Mouse (Mus musculus) neural tube, embryonic 14.5 days (tissue): ENCODE results near the gene Amd1. TPM values are rescaled to one million over a fixed set of nuclear protein-coding genes. Genes with fewer than 3 reads are reported as not detected.
A peak's percentile ranks its signal among the peaks of the same experiment; 100 is the strongest.

Experiments
- ATAC-seq: fragments of 200-750 bp; cut with Nextera tagmentation; 2 replicates; pipeline ENCODE4 v1.8.0; 2017; ENCODE audit warnings: low read depth, mild to moderate bottlenecking, moderate TSS enrichment, moderate library complexity
- H3K27ac ChIP-seq: fragments of 300-500 bp; sonication (generic); 2 replicates; pipeline ENCODE4 v1.5.1; 2014; ENCODE audit warnings: low read depth, mild to moderate bottlenecking, control low read depth, low read length, moderate library complexity, mixed read lengths
- H3K27me3 ChIP-seq: fragments of 300-500 bp; sonication (generic); 2 replicates; pipeline ENCODE4 v1.6.1; 2014; ENCODE audit warnings: low read length; ENCODE audit not compliant: control insufficient read depth, insufficient read depth
- H3K36me3 ChIP-seq: fragments of 300-500 bp; sonication (generic); 2 replicates; pipeline ENCODE4 v1.6.1; 2014; ENCODE audit warnings: low read length, mixed read lengths; ENCODE audit not compliant: control insufficient read depth, insufficient read depth
- H3K4me1 ChIP-seq: fragments of 300-500 bp; sonication (generic); 2 replicates; pipeline ENCODE4 v1.6.1; 2014; ENCODE audit warnings: low read length; ENCODE audit not compliant: control insufficient read depth, insufficient read depth
- H3K4me2 ChIP-seq: fragments of 300-500 bp; sonication (generic); 2 replicates; pipeline ENCODE4 v1.6.1; 2014; ENCODE audit warnings: mild to moderate bottlenecking, low read depth, low read length, control low read depth
- H3K4me3 ChIP-seq: fragments of 300-500 bp; sonication (generic); 2 replicates; pipeline ENCODE4 v1.5.1; 2014; ENCODE audit warnings: low read depth, low read length, control low read depth, mixed read lengths
- H3K9ac ChIP-seq: fragments of 300-500 bp; sonication (generic); replicated peaks from 2 replicates; pipeline ENCODE4 v1.6.1; 2014; ENCODE audit warnings: low read depth, mild to moderate bottlenecking, control low read depth, low read length, mixed read lengths
- H3K9me3 ChIP-seq: fragments of 300-500 bp; sonication (generic); 2 replicates; pipeline ENCODE4 v1.6.1; 2016; ENCODE audit warnings: low read length; ENCODE audit not compliant: control insufficient read depth
- WGBS: fragments of 180-500 bp; shearing (Covaris S2); extraction: QIAGEN DNeasy Blood & Tissue Kit; methylation state at CpG from one replicate; pipeline ENCODE4 v1.1.7; 2014; 5-methylcytosine and 5-hydroxymethylcytosine counted together
- polyA plus RNA-seq: library from polyadenylated mRNA; unstranded; fragments of >200 nt; fragmentation: Nextera tagmentation; extraction: Ambion mirVana; gene quantifications from 2 replicates; pipeline ENCODE4 v1.2.1, GENCODE M21; 2014

The Amd1 gene
- polyA plus RNA-seq, 1 experiment from 2014 or later, result 53.3 TPM

DNA sequence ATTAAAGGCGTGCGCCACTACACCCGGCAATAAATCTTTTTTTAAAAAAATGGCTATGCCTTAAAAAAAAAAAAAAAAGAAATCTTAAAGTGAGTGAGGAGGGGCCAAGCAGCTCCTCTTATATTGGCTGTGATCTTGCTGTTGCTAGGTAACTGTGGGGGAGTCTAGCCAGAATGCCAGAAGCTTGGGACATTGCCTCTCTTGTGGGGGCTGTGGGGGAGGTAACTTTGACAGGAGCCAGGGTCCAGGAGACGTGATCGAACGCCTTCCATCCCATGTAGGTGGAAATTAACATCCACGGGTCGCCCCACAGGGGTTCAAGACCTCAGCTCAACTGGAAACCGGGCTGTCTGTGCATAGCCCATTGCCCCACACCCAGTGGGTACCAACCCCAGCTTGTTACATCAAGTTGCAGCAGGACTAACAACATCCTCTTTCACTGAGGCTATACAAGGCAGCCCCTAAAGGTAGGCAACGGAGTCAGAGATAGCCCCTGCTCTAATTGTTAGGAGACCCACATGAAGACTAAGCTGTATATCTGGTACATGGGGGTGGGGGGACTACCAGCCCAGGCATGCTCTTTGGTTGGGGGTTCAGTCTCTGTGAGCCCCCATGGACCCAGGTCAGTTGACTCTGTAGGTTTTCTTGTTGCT, 17.7 kb downstream of the Amd1 start:
- peak; percentile 46; the same call in 1 of the 2 replicates for ATAC-seq
- 73% methylated on average over 10 of the region's 10 CpGs for WGBS
- no peaks in the 10 kb centered on the region; the same call in 1 of the 2 replicates for H3K36me3 ChIP-seq
- no peak overlapping the region for H3K4me3 ChIP-seq
- no peak overlapping the region for H3K27ac ChIP-seq
- H3K4me1 ChIP-seq, result no peaks in the 10 kb centered on the region
- no peaks in the 10 kb centered on the region for H3K27me3 ChIP-seq
- no peaks in the 10 kb centered on the region for H3K9me3 ChIP-seq
- H3K4me2 ChIP-seq, result no peak overlapping the region
- H3K9ac ChIP-seq, result no peak overlapping the region

DNA sequence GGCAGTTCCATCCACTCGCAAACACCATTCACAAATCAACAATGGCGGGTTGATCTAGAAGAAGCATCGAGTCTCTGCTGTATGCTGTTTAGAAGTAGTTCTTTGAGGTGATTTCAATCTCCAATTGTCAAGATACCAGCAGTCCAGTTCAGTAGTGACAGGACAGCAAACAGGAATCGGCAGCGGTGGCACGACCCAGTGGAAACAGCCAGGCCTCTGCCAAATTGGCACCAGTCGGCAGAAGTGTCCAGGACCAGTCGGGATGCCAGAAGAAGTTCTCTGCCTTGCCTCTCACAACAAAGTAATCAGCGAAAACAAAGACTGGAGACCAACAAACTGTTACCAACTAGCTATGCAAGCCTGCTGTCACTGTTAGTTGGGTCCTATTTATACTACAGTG, 18.4 kb downstream of the Amd1 start:
- Histone ChIP-seq H3K4me2 (no peak overlapping the region), H3K9ac (no peak overlapping the region), H3K4me3 (no peak overlapping the region), H3K4me1 (no peaks in the 10 kb centered on the region), H3K27me3 (no peaks in the 10 kb centered on the region), H3K27ac (no peak overlapping the region), H3K9me3 (no peaks in the 10 kb centered on the region), H3K36me3 (no peaks in the 10 kb centered on the region; the same call in 1 of the 2 replicates)
- WGBS, result 93% methylated on average over 9 of the region's 9 CpGs
- no peak for ATAC-seq

- Histone ChIP-seq H3K4me3 (no peak overlapping the region), H3K9me3 (no peaks in the 10 kb centered on the region), H3K27ac (no peak overlapping the region), H3K36me3 (no peaks in the 10 kb centered on the region; the same call in 1 of the 2 replicates), H3K4me1 (no peaks in the 10 kb centered on the region), H3K9ac (no peak overlapping the region), H3K27me3 (no peaks in the 10 kb centered on the region), H3K4me2 (no peak overlapping the region)
- WGBS, result 97% methylated on average over 2 of the region's 2 CpGs
- ATAC-seq, result no peak
Measured at GRCm38 (mm10) chr10:40281565-40281964, 20.4 kb downstream of the Amd1 start.

- WGBS, result 72% methylated on average over 5 of the region's 5 CpGs
- no peak overlapping the region for H3K4me2 ChIP-seq
- H3K4me3 ChIP-seq, result no peak overlapping the region
- H3K4me1 ChIP-seq, result no peaks in the 10 kb centered on the region
- ATAC-seq, result no peak
- H3K27me3 ChIP-seq, result no peaks in the 10 kb centered on the region
- no peak overlapping the region for H3K27ac ChIP-seq
- no peaks in the 10 kb centered on the region for H3K9me3 ChIP-seq
- no peak overlapping the region for H3K9ac ChIP-seq
- H3K36me3 ChIP-seq, result no peaks in the 10 kb centered on the region
Measured at GRCm38 (mm10) chr10:40278317-40278716, 23.7 kb downstream of the Amd1 start.

DNA sequence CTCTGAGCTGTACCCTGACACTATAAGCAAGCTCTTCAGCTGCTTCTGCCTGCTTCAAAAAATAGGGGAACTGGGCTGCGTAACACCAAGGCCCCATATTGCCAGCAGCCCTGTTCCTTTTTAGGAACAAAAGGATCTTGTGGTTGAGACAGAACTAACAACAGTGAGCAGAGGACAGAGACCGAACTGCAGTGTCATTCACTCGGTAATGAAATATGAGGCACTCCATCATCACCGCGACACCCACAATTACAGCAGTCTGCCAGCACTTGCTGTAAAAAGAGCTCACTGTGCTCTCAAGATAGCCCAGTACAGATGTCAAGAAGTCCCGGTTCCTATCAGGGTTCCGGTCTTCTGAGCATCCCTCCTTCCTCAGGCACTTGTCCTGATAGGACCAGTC, 26.0 kb downstream of the Amd1 start:
- no peak overlapping the region for H3K27ac ChIP-seq
- no peaks in the 10 kb centered on the region for H3K27me3 ChIP-seq
- no peak for ATAC-seq
- no peaks in the 10 kb centered on the region for H3K9me3 ChIP-seq
- no peak overlapping the region for H3K4me2 ChIP-seq
- H3K4me3 ChIP-seq, result no peak overlapping the region
- no peak overlapping the region for H3K9ac ChIP-seq
- H3K4me1 ChIP-seq, result no peaks in the 10 kb centered on the region
- H3K36me3 ChIP-seq, result no peaks in the 10 kb centered on the region
- 73% methylated on average over 7 of the region's 7 CpGs for WGBS

DNA sequence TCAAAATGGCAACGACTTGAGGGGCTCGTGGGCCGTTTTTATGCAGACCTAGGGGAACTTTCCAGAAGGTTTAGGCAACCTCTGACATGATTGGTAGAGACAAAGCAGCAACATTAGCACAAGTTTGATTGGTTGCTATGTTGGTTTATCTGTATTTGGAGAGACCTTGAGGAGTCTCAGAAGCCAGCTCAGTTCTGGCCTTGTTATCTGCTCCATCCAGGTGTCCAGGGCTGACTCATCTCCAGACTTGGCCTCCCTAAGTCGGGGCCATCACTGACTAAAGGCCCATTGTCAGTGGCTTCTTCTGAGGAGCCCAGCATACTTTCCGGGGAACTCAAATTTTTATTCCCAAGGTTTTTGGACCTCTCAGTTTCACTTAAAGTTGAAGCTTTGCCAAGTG, 28.0 kb downstream of the Amd1 start:
- Histone ChIP-seq H3K27ac (no peak overlapping the region), H3K27me3 (no peaks in the 10 kb centered on the region), H3K9ac (no peak overlapping the region), H3K4me1 (no peaks in the 10 kb centered on the region), H3K4me2 (no peak overlapping the region), H3K9me3 (no peaks in the 10 kb centered on the region), H3K36me3 (no peaks in the 10 kb centered on the region), H3K4me3 (no peak overlapping the region)
- 82% methylated on average over 5 of the region's 5 CpGs for WGBS
- no peak for ATAC-seq

DNA sequence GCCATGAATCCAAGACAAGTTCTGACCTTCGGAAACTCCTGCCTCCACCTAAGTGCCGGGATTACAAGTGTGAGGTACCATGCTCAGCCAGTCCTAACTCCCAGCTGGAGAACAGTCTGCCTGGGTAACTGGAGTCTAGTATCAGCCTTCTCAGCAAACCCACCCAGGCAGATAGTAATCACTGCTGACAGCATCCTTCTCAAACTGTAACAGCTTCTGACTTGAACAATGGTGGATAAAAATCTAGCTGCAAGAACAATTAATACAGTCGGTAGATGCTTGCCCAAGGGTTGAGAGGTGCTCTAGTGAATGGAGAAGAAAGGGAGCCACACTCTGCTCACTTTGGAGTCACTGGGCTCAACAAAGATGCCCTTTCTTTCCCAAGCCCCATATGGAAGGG, 30.8 kb downstream of the Amd1 start:
- Histone ChIP-seq H3K27ac (no peak overlapping the region), H3K36me3 (no peaks in the 10 kb centered on the region), H3K27me3 (no peaks in the 10 kb centered on the region), H3K9ac (no peak overlapping the region), H3K4me2 (no peak overlapping the region), H3K4me1 (no peaks in the 10 kb centered on the region), H3K9me3 (no peaks in the 10 kb centered on the region), H3K4me3 (no peak overlapping the region)
- WGBS, result 85% methylated on average over 3 of the region's 3 CpGs
- no peak for ATAC-seq

- Histone ChIP-seq H3K27ac (no peak overlapping the region), H3K4me2 (no peak overlapping the region), H3K9ac (no peak overlapping the region), H3K4me1 (no peaks in the 10 kb centered on the region), H3K9me3 (no peaks in the 10 kb centered on the region), H3K4me3 (no peak overlapping the region), H3K36me3 (no peaks in the 10 kb centered on the region), H3K27me3 (no peaks in the 10 kb centered on the region)
- WGBS, result 79% methylated on average over 3 of the region's 3 CpGs
- no peak for ATAC-seq
Measured at GRCm38 (mm10) chr10:40264920-40265319, 37.1 kb downstream of the Amd1 start.

GRCm38 (mm10) chr10:40263691-40264090, 38.3 kb downstream of the Amd1 start:
- no peak overlapping the region for H3K9ac ChIP-seq
- H3K9me3 ChIP-seq, result no peaks in the 10 kb centered on the region
- no peak overlapping the region for H3K4me2 ChIP-seq
- WGBS, result 84% methylated on average over 4 of the region's 4 CpGs
- H3K36me3 ChIP-seq, result no peaks in the 10 kb centered on the region
- no peak for ATAC-seq
- no peaks in the 10 kb centered on the region for H3K27me3 ChIP-seq
- H3K4me3 ChIP-seq, result no peak overlapping the region
- H3K27ac ChIP-seq, result no peak overlapping the region
- no peaks in the 10 kb centered on the region for H3K4me1 ChIP-seq
